Mouse (Mus musculus) kidney, adult 2 months (tissue): ENCODE data around the gene Pea15a.

ENCODE experiments used
- CTCF ChIP-seq: fragments of 200-500 bp; conservative IDR thresholded peaks from 2 replicates; pipeline ENCODE4 v1.5.1; 2011; ENCODE audit warnings: low read depth, mild to moderate bottlenecking, control low read depth, low read length, moderate library complexity, mixed read lengths; ENCODE audit not compliant: insufficient read depth, insufficient read length
- POLR2A ChIP-seq: fragments of 200-500 bp; IDR thresholded peaks from one replicate; pipeline ENCODE4 v1.6.1; 2011; ENCODE audit warnings: low read depth, low read length, control low read depth

DNA sequence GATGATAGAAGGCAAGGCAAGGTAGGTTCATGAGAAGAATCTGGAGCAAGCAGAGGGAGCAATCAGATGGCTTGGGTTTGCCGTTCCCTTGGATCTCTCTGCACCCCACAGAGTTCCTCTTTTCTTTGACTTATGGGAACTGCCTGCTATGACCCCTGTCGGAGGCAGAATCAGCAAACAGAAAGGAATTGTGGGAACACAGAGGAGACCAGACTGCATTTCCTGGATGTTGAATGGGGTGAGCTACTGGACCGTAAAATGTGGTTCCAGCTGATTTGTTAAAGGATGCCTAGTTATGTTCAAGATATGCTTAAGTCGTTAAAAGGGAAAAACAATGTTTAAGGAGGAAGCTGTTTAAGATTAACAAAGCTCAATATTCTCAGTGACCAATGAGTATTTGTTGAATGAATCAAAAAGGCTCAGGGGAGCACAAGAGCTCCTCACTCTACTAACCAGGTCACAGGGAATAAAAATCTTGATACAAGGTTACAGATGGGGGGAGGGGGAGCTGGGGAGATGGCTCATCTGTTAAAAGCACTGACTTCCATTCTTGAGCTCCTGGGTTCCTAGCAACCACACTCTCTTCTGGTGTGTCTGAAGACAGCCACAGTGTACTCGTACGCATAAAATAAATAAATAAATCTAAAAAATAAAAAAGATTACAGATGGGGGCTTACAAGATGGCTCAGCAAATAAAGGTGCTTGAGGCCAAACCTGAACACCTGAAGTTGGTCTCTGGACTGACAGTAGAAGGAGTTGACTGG is 34.5 kb upstream of the Pea15a start:
- no peak for TF ChIP-seq CTCF
- no peak for TF ChIP-seq POLR2A
